Mouse (Mus musculus): ENCODE results near the gene Fbxl16. TPM values are rescaled to one million over a fixed set of nuclear protein-coding genes. Genes with fewer than 3 reads are reported as not detected.
A peak's percentile ranks its signal among the peaks of the same experiment; 100 is the strongest.

Gene Fbxl16
- total RNA-seq, 2 experiments from 2014 or later: 24.8 to 26.9 TPM

GRCm38 (mm10) chr17:25827546-25828222 lies 18.8 kb downstream of the Fbxl16 start:
- DNase-seq (ENCODE audit: low spot score in 2 of 2): no peak

GRCm38 (mm10) chr17:25828223-25828594 lies 19.3 kb downstream of the Fbxl16 start:
- DNase-seq (ENCODE audit: low spot score in 2 of 2): no peak

DNA sequence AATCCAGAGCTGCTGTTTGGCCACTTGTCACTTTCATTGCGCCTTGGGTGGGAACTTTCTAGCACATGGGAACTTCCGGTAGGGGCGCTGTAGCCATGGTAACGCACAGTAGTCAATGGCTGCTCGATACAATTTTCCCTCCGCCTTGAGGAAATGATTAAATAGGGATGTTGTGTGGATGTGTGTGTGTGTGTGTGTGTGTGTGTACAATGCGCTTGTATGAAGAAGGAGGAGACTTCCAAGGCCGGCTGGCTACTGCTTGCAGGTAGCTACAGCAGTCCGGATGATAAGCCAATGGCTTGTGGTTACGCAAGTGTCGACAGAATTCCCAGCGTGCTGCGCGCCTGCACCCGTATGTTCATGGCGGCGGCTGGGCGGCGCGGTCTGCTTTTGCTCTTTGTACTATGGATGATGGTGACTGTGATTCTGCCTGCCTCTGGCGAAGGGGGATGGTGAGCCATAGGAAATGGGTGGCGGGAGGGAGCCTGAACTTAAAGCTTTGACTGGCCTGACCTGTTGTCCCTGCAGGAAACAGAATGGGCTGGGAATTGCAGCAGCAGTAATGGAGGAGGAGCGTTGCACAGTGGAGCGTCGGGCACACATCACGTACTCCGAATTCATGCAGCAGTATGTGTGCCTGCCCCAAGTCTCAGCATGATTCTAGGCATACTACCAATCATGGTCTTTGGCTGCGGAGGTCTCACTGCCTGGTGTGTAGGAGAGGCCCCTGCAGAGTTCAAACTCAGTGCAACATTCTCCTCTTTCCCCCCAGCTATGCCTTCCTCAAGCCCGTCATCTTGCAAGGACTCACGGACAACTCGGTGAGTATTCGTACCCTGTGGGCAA lies 20.1 kb downstream of the Fbxl16 start, which contains the start of gene Jmjd8:
Jmjd8 (plus strand) TSS at position 156 of the 846 bp plus-strand sequence.
- peak; percentile 50 to 61 for DNase-seq (ENCODE audit: low spot score in 2 of 2)

GRCm38 (mm10) chr17:25829558-25830017 lies 20.7 kb downstream of the Fbxl16 start:
- no peak for DNase-seq (ENCODE audit: low spot score in 2 of 2)

DNA sequence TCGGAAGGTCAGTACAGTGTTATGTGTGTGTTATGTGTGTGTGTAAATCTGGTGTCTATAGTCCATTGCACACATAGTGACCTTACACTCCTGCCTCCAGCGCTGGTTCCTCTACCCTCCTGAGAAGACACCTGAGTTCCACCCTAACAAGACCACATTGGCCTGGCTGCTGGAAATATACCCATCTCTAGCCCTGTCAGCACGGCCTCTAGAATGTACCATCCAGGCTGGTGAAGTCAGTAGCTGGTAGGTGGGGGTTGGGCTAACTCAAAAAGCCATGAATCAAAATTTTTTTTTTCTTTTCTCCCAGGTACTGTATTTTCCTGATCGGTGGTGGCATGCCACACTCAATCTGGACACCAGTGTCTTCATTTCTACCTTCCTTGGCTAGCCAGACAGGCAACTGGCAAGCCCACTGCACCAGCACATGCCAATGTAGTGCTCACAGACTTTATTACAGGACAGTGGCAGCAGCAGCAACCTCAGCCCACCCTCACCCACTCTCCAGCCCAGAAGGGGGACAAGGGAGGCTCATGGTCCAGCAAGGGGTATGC lies 21.4 kb downstream of the Fbxl16 start:
- DNase-seq (ENCODE audit: low spot score in 2 of 2): no peak

GRCm38 (mm10) chr17:25830806-25831431 lies 22.0 kb downstream of the Fbxl16 start:
- DNase-seq (ENCODE audit: low spot score in 2 of 2): no peak

DNA sequence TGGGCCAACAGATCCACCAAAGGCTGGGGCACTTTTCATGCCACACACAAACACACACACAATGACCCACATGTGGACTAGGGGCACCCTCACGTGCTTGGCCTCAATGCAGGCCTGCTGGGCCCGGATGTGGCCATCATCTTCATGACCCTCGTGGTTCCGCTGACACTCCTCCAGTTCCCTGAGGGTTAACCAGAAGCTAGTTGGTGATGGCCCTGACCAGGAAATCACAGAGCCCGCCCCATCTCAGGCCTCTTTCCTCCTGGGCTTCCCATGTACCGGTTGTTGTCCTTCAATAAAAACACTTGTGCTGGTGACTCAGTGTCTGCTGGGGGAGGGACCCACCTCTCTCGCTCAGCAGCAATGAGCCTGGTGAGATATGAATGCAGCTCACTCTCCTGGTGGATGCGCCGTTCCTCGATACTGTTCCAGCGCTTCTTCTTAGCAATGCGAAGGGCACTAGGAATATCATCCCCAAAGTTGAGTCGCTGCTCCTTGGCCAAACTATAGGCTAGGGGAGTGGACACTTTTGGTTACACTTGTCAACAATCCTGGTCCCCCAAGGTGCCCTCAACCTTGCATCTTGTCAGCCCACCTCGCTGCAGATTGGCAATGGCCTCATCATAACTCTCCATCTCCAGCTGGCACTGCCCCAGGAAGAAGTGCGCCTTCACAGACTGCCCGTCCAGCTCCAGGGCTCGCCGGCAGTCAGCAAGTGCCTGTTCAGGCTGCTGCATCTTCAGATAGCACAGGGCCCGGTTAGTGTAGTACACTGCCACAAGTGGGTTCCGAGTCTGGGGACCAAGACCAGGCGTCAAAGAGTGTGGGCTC lies 22.8 kb downstream of the Fbxl16 start:
- no peak for DNase-seq (ENCODE audit: low spot score in 2 of 2)

- peak; percentile 97 to 99 for DNase-seq (ENCODE audit: low spot score in 2 of 2)
Measured at GRCm38 (mm10) chr17:25832436-25833290, 23.8 kb downstream of the Fbxl16 start.

DNA sequence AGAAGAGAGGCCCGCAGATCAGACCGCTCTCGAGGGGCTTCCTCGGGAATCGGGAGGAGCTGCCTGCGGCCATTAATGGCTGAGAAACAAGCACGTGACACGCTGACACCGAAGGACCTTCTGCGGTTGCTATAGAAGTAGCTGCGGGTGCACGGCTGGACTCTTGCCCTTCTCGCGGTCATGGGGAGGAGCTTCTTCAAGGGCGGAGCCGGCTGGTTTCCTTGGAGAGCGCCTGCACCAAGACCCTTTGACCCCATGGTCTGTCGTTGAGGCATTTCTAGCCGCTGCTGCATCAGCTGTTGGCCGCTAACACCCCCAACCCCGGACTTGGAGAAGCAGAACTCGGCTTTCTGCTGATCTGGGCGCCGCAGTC lies 24.4 kb downstream of the Fbxl16 start, which contains the start of gene Stub1:
Stub1 (minus strand) TSS at position 114 of the 373 bp plus-strand sequence.
- peak in 1 of 2 experiments; percentile 62 for DNase-seq (ENCODE audit: low spot score in 2 of 2)

- no peak for DNase-seq (ENCODE audit: low spot score in 2 of 2)
Measured at GRCm38 (mm10) chr17:25833961-25834594, 25.2 kb downstream of the Fbxl16 start.

DNA sequence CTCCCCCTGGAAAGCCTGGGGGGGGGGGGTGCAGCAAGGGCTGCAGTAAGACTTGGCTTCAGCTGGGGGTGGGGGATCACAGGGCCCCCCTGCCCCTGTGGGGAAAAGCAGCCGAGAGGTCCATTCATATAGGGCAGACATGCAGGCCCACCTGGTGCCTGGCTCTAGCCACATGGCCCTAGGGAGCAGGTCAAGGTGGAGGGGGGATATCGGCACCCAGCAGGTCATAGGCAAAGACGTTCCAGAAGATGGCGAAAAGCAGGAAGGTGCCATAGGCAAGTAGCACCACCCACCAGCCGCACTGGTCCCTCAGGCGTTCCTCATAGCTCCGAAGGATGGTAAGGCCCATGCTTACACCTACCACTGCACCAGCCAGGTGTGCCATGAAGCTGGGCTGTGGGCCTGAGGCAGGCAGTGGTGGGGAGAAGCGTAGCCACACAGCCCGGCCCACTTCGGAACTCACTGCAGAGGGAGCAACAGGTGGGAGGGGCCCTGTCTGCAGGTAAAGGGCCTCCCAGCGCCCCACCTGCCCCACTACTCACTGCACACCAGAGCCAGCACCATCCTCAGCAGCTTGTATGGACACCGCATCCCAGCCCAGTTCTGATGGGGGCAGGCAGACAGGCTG lies 25.8 kb downstream of the Fbxl16 start:
- DNase-seq (ENCODE audit: low spot score in 2 of 2): no peak

DNA sequence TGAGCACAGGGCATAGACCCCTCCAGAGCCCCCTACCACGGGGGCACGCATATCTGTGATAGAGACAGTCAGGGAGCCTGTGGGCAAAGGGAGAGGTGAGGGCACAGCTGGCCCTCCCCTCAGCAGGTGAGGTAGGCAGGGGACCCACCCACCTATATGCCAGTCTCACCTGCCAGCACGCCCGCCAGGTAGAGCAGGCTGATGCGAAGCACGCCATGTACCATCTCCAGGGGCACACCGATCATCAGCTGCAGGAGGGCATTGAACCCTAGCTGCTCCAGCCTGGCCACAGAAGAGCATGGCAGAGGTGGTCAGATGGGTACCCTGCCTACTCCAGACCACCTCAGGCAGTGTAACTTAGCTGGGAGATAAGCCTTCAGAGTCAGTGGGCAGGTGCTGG lies 26.4 kb downstream of the Fbxl16 start:
- DNase-seq (ENCODE audit: low spot score in 2 of 2): no peak

- no peak for DNase-seq (ENCODE audit: low spot score in 2 of 2)
Measured at GRCm38 (mm10) chr17:25835816-25836215, 26.9 kb downstream of the Fbxl16 start.

DNA sequence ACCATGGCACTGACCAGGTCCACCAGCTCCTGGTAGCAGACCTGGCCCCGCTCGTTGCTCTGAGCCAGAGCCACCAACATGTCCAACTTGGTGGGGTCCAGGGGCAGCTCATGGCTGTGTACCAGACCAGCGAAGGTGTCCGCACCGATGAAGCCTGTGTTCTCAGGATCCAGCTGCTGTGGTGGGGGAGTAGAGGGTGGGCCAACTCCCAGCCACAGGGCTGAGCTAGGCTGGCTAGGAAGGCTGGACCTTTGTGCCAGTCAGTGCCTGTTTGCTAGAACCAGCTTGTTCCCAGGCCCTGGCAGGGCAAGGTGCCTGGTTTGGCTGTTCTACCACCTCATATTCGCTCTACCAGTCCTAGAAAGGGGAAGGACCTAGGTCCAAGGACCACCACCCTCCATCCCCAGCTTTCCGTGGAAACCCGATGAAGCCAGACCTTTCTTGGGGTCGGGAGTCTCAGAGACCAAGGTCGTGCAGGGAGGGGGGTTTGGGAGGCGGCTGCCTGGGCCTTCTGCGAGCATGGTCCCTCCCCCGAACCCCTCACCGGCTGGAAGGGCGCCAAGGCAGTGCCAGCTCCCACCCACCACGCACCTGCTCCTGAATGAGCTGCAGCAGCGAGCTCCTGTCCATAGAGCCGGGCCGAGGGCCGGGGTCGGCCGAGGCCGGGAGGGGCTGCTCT lies 27.7 kb downstream of the Fbxl16 start:
- DNase-seq (ENCODE audit: low spot score in 2 of 2): no peak

GRCm38 (mm10) chr17:25837076-25837410 lies 28.2 kb downstream of the Fbxl16 start, which contains the start of gene Rhbdl1:
Rhbdl1 (minus strand) TSS chr17:25837295.
- DNase-seq (ENCODE audit: low spot score in 2 of 2): peak; percentile 54 to 65

DNA sequence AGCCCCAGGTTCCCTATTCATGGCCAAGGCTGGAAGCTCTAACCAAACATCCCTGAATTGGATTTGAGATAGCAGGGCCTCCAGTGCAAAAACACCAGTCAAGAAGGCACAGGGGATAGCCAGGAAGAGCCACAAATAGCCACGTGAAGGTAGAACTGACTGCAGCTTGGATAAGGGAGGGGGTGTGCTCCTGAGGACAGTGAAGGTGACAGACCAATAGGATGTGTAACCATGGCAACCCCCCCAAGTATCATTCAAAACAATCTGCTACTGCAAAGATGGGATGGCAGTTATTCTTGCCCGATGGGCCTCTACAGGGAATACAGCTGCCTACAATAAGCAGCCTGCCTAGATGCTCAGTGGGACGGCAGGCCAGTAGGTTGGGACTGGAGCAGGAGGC lies 28.6 kb downstream of the Fbxl16 start:
- DNase-seq (ENCODE audit: low spot score in 2 of 2): no peak

- no peak for DNase-seq (ENCODE audit: low spot score in 2 of 2)
Measured at GRCm38 (mm10) chr17:25838904-25839303, 30.0 kb downstream of the Fbxl16 start.

All from adrenal gland, postnatal 4 days (tissue).